Mouse (Mus musculus): ENCODE results near the gene Prune1. TPM values are rescaled to one million over a fixed set of nuclear protein-coding genes. Genes with fewer than 3 reads are reported as not detected.

The Prune1 gene
- 54.9 and 56.2 TPM in 2 replicates for polyA plus RNA-seq (2012; rRNA removed)

DNA sequence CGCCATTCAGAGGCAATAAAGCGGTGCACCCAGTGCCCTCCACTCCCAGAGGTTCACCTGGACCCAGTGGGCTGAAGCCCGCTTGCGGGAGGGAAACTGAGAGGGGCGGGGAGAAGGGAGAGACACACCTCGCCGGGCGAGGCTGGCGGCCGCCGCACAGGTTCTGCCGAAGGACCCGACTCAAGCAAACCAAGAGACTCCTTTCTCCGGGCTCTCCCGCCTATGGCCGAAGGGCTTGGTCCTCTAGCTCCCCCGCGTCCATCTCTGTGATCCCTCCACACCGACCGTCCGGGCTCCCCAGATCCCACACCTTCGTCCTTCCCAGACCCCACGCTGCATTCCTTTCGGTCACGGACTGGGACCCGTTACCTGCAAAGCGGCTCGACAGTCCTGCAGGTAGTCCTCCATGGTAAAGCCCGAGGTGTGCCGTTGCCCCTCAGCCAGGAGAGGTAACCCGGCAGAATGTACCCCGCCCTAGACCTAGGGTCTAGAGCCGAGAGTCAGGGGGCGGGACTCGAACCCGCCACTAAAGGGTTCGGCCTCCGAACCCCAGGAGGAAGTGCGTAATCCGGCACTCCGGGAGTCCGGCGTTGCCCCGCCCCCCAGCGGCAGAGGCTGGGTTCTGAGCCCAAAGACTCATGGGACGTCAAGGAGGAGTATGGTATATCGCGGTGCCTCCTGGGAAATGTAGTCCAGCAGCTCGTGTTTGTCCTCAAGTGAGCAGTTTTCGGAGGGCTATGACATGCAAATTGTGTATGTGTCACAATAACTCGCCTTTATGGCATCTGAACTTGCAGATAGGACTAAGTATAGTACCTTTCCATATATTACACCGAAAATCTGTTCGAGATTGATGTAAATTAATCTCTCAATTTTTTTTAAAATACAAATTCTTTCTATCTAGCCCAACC is at the start of gene Prune1, which contains the start of gene Mindy1:
Gene Prune1, minus strand, starts transcription at position 861 of the 911 bp plus-strand sequence.
Gene Mindy1, plus strand, starts transcription at position 130 of the 911 bp plus-strand sequence.

DNA sequence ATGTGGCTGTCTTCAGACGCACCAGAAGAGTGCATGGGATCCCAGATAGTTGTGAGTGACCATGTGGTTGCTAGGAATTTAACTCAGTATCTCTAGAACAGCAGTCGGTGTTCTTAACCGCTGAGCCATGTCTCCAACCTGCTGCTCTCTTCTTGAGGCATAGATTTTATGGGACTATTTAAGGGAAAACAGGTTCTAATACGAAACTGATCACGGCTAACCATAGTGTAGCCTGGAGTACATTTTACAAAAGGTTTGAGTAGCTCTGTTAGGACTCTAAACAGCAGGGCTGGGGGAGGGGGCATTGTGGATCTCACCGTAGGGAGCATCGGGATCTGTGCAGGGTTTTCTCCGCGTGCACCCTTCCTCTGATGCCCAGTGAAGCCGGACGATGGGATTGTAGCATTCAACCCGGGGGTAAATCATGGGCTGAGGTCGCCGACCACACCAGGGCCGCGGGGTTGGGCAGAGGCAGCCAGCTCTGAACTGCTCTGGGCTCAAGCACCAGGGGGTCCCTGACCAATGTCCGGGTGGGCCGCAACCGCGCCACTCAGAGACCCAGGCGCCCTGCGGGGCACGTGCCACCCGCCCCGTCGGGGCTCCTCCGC is 32.7 kb upstream of the Prune1 start, which contains the start of gene Cers2:
Gene Cers2, plus strand, starts transcription at position 306 of the 608 bp plus-strand sequence.

DNA sequence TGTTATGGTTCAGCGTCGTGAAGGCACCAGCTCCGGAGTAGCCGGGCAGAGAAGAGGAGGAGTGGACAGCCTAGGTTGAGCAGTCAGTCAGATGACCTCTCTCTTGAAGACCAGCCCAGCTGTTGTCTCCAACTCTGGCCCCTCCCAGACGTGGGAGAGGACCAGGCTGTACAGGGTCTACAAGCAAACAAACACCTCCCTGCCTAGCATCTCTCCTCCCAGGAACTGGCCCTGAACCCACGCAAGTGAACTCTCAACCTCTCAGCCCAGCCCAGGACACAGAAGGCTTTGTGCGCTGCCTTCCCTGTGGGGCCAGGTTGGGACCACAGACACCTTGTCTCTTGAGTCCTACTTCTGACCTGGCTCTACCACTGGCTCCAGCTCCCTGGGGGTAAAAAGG is 25.2 kb upstream of the Prune1 start, which contains the start of gene Anxa9:
Gene Anxa9, minus strand, starts transcription at position 77 of the 400 bp plus-strand sequence.

DNA sequence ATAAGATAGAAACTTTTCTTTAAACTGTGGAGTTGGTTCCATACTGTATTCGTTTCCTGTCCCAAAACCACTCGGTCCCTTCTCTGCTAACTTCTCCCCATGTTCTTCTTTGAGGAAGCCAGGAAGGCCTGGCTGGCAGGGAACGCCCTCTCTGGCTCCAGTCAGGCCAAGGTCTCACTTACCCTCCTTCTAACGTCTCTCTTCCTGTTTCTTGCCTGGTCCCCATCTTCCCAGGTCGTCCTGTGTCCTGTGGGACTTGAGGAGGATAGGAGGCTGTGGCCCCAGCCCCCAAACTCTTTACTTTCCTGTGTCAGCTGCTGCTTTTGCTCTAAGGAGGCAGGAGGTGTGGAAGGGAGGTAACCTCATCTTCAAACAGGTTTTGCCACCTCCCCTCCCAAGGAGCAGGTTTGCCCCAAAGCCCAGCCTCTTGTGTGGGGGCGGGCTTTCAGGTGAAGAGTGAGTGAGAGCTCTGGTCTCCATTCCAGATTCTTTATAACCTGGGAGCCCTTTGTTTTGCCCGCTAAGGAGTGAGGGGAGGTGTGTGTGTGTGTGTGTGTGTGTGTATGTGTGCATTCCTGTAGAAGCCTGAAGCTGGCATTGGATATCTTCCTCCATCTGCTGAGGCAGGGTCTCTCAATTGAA is 31.0 kb downstream of the Prune1 start, which contains the start of gene Bnipl:
Gene Bnipl, minus strand, starts transcription at position 411 of the 642 bp plus-strand sequence.

DNA sequence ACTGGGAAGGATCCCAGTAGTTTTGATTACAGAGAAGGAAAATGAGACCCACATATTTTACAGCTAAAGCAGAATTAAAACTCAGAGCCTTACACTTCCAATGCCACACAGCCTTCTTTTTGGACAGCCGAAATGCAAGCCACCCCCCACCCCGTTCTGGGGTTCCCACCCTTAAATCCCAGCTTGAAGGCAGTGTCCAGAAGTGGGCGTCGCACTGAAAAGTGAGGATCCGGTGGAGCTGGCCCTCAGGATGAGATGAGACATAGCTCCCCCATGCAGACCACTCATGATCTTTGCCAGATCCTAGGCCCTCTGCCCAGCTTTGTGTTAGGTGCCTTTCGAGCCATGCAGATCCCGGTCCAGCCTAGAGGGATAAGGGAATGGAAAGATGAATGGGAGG is 40.4 kb downstream of the Prune1 start, which contains the start of gene Gm128:
Gene Gm128, minus strand, starts transcription at position 101 of the 400 bp plus-strand sequence.

DNA sequence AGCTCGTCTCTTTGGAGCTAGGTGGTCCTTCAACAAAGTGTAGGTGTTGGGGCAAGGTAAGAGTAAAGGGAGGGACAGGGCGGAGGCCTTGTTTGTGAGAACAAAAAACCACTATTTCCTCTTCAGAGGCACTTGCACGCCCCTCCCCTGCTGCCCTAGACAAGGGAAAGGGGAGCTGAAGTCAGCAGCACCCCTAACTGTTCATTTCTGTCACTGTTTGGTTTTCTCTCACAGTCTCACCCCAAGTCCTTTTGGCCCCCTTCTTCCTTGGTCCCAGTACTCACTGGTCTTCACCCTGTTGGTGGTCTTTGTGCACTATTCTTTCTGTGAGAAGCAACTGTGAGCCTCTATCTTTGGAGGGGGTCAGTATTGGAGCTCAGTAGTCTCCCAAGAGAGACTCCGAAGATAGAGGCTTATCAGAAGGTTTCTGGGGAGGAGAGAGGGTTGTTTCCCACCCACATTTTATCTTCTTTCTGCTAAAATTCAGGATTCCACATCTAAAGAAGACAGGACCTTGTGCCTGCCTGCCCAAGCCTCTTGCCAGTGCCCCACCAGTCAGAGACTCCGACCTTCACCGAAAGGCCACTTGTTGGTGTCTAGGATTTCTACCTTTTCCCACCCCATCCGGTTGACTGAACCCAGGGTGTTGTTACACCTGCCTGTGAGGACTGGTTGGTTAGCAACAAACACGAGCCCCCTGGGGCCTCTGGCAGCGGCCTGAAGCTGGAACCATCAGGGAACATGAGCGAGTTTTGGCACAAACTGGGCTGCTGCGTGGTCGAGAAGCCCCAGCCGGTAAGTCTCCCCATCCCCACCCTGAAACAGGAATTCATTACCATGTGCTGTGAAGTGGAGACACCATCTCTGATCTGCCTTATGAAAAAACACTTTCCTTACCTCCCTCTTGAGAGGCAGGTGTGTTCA is 50.3 kb downstream of the Prune1 start, which contains the start of gene Mllt11:
Gene Mllt11, minus strand, starts transcription at position 874 of the 924 bp plus-strand sequence.

DNA sequence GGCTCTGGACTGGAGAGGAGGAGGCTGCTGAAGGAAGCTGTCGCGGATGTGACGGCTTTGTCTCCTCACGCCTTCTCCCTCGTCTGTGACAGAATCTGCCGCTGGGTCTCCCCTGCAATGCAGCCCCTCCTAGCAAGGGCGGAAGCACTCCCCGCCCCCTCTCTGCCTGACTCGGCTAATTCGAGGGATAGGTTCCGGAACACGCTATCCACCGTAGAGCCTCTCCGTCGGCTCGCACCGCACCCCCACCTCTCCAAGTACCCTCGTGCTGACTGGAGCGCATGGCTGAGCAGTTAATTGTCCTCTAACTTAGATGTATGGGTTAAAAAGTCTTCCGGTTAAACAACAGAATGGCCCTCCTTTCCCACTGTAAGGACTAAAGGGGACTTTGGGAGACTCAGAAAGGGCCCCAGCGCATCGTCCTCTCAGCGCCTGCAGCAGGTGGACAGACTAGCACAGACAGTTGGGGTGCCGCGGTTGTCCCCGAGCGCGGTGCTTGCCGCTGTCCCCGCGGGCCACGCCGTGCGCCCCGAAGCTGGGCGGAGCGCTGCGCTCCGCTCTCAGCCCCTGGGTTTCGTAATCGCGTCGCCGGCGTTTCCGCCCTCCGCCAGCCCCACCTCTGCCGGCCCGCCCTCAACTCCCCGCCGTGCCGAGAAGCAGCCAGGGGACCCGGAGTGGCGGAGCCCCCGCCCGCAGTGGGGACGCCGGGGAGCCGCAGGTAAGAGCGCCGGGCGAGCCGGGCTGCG is 53.6 kb downstream of the Prune1 start, which contains the start of gene Cdc42se1:
Gene Cdc42se1, plus strand, starts transcription at position 585 of the 746 bp plus-strand sequence.

GRCm38 (mm10) chr3:95217255-95218134 is 64.4 kb downstream of the Prune1 start, which contains the start of gene Gabpb2:
Gene Gabpb2, minus strand, starts transcription at chr3:95217916.

Other genes with a start within 250 kb of the Prune1 start
- 274 and 277 TPM in 2 replicates for gene Psmd4, start 239.5 kb downstream of the Prune1 start, polyA plus RNA-seq (2012; rRNA removed)
- gene Pip5k1a, start 175.1 kb downstream of the Prune1 start, polyA plus RNA-seq (2012; rRNA removed), result 29.6 and 30.0 TPM in 2 replicates
- 167 and 188 TPM in 2 replicates for gene Vps72, start 171.1 kb downstream of the Prune1 start, polyA plus RNA-seq (2012; rRNA removed)
- gene Tmod4, start 157.6 kb downstream of the Prune1 start, polyA plus RNA-seq (2012; rRNA removed), result 2.2 and 2.9 TPM in 2 replicates
- 135 and 140 TPM in 2 replicates for gene Scnm1, start 148.1 kb downstream of the Prune1 start, polyA plus RNA-seq (2012; rRNA removed)
- gene Lysmd1, start 148.0 kb downstream of the Prune1 start, polyA plus RNA-seq (2012; rRNA removed), result 22.2 and 22.8 TPM in 2 replicates
- gene Tnfaip8l2, start 139.7 kb downstream of the Prune1 start, polyA plus RNA-seq (2012; rRNA removed), result 2.6 and 3.1 TPM in 2 replicates
- 121 and 123 TPM in 2 replicates for gene Sema6c, start 121.6 kb downstream of the Prune1 start, polyA plus RNA-seq (2012; rRNA removed)
- 17.4 and 18.0 TPM in 2 replicates for gene Gabpb2, start 64.2 kb downstream of the Prune1 start, polyA plus RNA-seq (2012; rRNA removed)
- gene Cdc42se1, start 53.3 kb downstream of the Prune1 start, polyA plus RNA-seq (2012; rRNA removed), result 65.4 and 73.6 TPM in 2 replicates
- 568 and 623 TPM in 2 replicates for gene Mllt11, start 49.9 kb downstream of the Prune1 start, polyA plus RNA-seq (2012; rRNA removed)
- gene Gm128, start 40.5 kb downstream of the Prune1 start, polyA plus RNA-seq (2012; rRNA removed), result 0.20 and 0.24 TPM in 2 replicates
- 0.38 and 1.1 TPM in 2 replicates for gene Bnipl, start 30.9 kb downstream of the Prune1 start, polyA plus RNA-seq (2012; rRNA removed)
- gene Mindy1, start 731 bp downstream of the Prune1 start, polyA plus RNA-seq (2012; rRNA removed), result 41.0 and 44.1 TPM in 2 replicates
- 1.3 and 1.7 TPM in 2 replicates for gene Anxa9, start 25.1 kb upstream of the Prune1 start, polyA plus RNA-seq (2012; rRNA removed)
- gene Cers2, start 32.7 kb upstream of the Prune1 start, polyA plus RNA-seq (2012; rRNA removed), result 98.7 and 117 TPM in 2 replicates
- gene Setdb1, start 75.1 kb upstream of the Prune1 start, polyA plus RNA-seq (2012; rRNA removed), result 57.1 and 59.2 TPM in 2 replicates
- gene 4930558C23Rik, start 120.8 kb upstream of the Prune1 start, polyA plus RNA-seq (2012; rRNA removed), result not detected in 2 replicates
- gene Arnt, start 152.3 kb upstream of the Prune1 start, polyA plus RNA-seq (2012; rRNA removed), result 31.4 and 34.2 TPM in 2 replicates
- gene Ctsk, start 217.2 kb upstream of the Prune1 start, polyA plus RNA-seq (2012; rRNA removed), result 13.9 and 26.2 TPM in 2 replicates
- gene Ctss, start 244.7 kb upstream of the Prune1 start, polyA plus RNA-seq (2012; rRNA removed), result 13.0 and 16.1 TPM in 2 replicates